ENCODE assay signal across 9 mouse cellular contexts in genomic region chr7:137322926-137323325, GRCm38 (mm10). TPM values are rescaled to one million over a fixed set of nuclear protein-coding genes. Genes with fewer than 3 reads are reported as not detected.
DNase-seq lines count a peak whose midpoint lies in the region; ATAC-seq and TF ChIP-seq lines count a peak whose summit lies in the region.
"Had no signal": no experiment of that assay in that cellular context is flagged by ENCODE, and none has a peak within 500 bp of the region (broad histone marks: within the 10 kb centered on the region; RNA-seq: fewer than 3 reads in every experiment).

No protein-coding gene starts in this region.

- H3K4me3 ChIP-seq in heart, embryonic 16.5 days (ENCODE audit: low read length): peak overlapping the region; percentile 51
- no peak overlapping the region for H3K4me3 ChIP-seq in heart, adult 2 months
- peak overlapping the region; percentile 44 for H3K4me3 ChIP-seq in embryonic facial prominence, embryonic 11.5 days (ENCODE audit: low read depth, low read length)
- peak overlapping the region; percentile 57 for H3K4me3 ChIP-seq in hindbrain, embryonic 15.5 days
- peak overlapping the region; percentile 46 for H3K4me3 ChIP-seq in midbrain, embryonic 14.5 days (replicated peaks; ENCODE audit: low read depth, low read length)

- H3K79me2 ChIP-seq in heart, adult 2 months (replicated peaks; ENCODE audit: control insufficient read depth, insufficient read depth, low read length): no peaks in the 10 kb centered on the region

- no peak for TF ChIP-seq CTCF in heart, adult 2 months (IDR thresholded peaks at IDR 0.05)

- intact Hi-C loops in heart, adult 2 months (cut with DNase I): loop anchor here (5.0 to 10.0 kb wide), 2 partner anchors 142 to 1171 kb away; no protein-coding TSS in a partner anchor

- no peak for TF ChIP-seq EP300 in heart, adult 2 months (IDR thresholded peaks at IDR 0.05; ENCODE audit: insufficient read depth, low read depth, low read length)

- ATAC-seq in heart, embryonic 16.5 days (replicated peaks; ENCODE audit: extremely low read depth, insufficient read depth, low FRiP score): no peak
- no peak for ATAC-seq in embryonic facial prominence, embryonic 11.5 days (replicated peaks; ENCODE audit: insufficient number of reproducible peaks, low FRiP score, low TSS enrichment, low read depth)
- no peak for ATAC-seq in hindbrain, embryonic 15.5 days (ENCODE audit: low FRiP score, low read depth)
- ATAC-seq in midbrain, embryonic 14.5 days (ENCODE audit: low FRiP score, low TSS enrichment): no peak

- H3K4me1 ChIP-seq in heart, embryonic 16.5 days (ENCODE audit: control insufficient read depth, insufficient read depth, low read length): peaks cover 15% of the 10 kb centered on the region
- H3K4me1 ChIP-seq in heart, adult 2 months (ENCODE audit: control insufficient read depth, insufficient read depth, low read length): no peaks in the 10 kb centered on the region
- H3K4me1 ChIP-seq in embryonic facial prominence, embryonic 11.5 days (ENCODE audit: control insufficient read depth, insufficient read depth, low read length): peaks cover 10% of the 10 kb centered on the region
- H3K4me1 ChIP-seq in hindbrain, embryonic 15.5 days (replicated peaks): peaks cover 35% of the 10 kb centered on the region
- H3K4me1 ChIP-seq in midbrain, embryonic 14.5 days (ENCODE audit: control insufficient read depth, insufficient read depth, low read length): peaks cover 19% of the 10 kb centered on the region; the same call in 1 of the 2 replicates

- no peak overlapping the region for H3K27ac ChIP-seq in heart, embryonic 16.5 days (ENCODE audit: low read length)
- H3K27ac ChIP-seq in heart, adult 2 months: no peak overlapping the region
- H3K27ac ChIP-seq in embryonic facial prominence, embryonic 11.5 days (replicated peaks; ENCODE audit: low read depth, low read length): no peak overlapping the region
- H3K27ac ChIP-seq in hindbrain, embryonic 15.5 days (replicated peaks): peak overlapping the region; percentile 72; the same call in 1 of the 2 replicates
- peak overlapping the region; percentile 72 for H3K27ac ChIP-seq in midbrain, embryonic 14.5 days (replicated peaks; ENCODE audit: low read depth, low read length)

- peak overlapping the region; percentile 73 for H3K4me2 ChIP-seq in heart, embryonic 16.5 days (ENCODE audit: low read depth, low read length)
- peak overlapping the region; percentile 85 for H3K4me2 ChIP-seq in embryonic facial prominence, embryonic 11.5 days (ENCODE audit: low read depth, low read length)
- H3K4me2 ChIP-seq in hindbrain, embryonic 15.5 days: peak overlapping the region; percentile 78
- H3K4me2 ChIP-seq in midbrain, embryonic 14.5 days (ENCODE audit: low read length): peak overlapping the region; percentile 84

- H3K9ac ChIP-seq in heart, embryonic 16.5 days (ENCODE audit: low read length): peak overlapping the region; percentile 59; the same call in 1 of the 2 replicates
- no peak overlapping the region; the same call in 1 of the 2 replicates for H3K9ac ChIP-seq in heart, adult 2 months (ENCODE audit: low read depth, low read length)
- peak overlapping the region; percentile 60 for H3K9ac ChIP-seq in embryonic facial prominence, embryonic 11.5 days (replicated peaks; ENCODE audit: low read length)
- H3K9ac ChIP-seq in hindbrain, embryonic 15.5 days: peak overlapping the region; percentile 33
- H3K9ac ChIP-seq in midbrain, embryonic 14.5 days (replicated peaks; ENCODE audit: low read length): peak overlapping the region; percentile 51

- DNase-seq in heart, adult 2 months: no peak
- no peak for DNase-seq in embryonic facial prominence, embryonic 11.5 days (ENCODE audit: low spot score)
- no peak for DNase-seq in midbrain, embryonic 14.5 days
- DNase-seq in thymus, postnatal 36 days: no peak
- no peak for DNase-seq in MN1 (ENCODE audit: low spot score)
- DNase-seq in cerebellum, adult 8-10 months: no peak
- DNase-seq: thymus, postnatal 14 days had no signal

- no peaks in the 10 kb centered on the region for H3K36me3 ChIP-seq in heart, embryonic 16.5 days (ENCODE audit: control insufficient read depth, insufficient read depth)
- no peaks in the 10 kb centered on the region for H3K36me3 ChIP-seq in heart, adult 2 months (ENCODE audit: control insufficient read depth, insufficient read depth, low read length)
- H3K36me3 ChIP-seq in embryonic facial prominence, embryonic 11.5 days (replicated peaks; ENCODE audit: control insufficient read depth, insufficient read depth, low read depth, low read length): no peaks in the 10 kb centered on the region
- no peaks in the 10 kb centered on the region for H3K36me3 ChIP-seq in hindbrain, embryonic 15.5 days
- no peaks in the 10 kb centered on the region for H3K36me3 ChIP-seq in midbrain, embryonic 14.5 days (ENCODE audit: control insufficient read depth, insufficient read depth, low read length)

- peaks cover 6% of the 10 kb centered on the region for H3K9me3 ChIP-seq in heart, embryonic 16.5 days (replicated peaks; ENCODE audit: control insufficient read depth, low read length)
- no peaks in the 10 kb centered on the region for H3K9me3 ChIP-seq in embryonic facial prominence, embryonic 11.5 days (replicated peaks; ENCODE audit: control insufficient read depth, low read length)
- no peaks in the 10 kb centered on the region for H3K9me3 ChIP-seq in hindbrain, embryonic 15.5 days
- H3K9me3 ChIP-seq in midbrain, embryonic 14.5 days (ENCODE audit: control insufficient read depth, low read length): no peaks in the 10 kb centered on the region

- TF ChIP-seq POLR2A in heart, adult 2 months (IDR thresholded peaks at IDR 0.05; ENCODE audit: insufficient read depth, low read depth, low read length): no peak

- WGBS in heart, embryonic 16.5 days: under 1% methylated on average over 20 of the region's 21 CpGs
- WGBS in heart, adult 2 months: 5% methylated on average over 21 of the region's 21 CpGs
- 1% methylated on average over 21 of the region's 21 CpGs for WGBS in embryonic facial prominence, embryonic 11.5 days
- whole genome bisulfite sequencing in hindbrain, embryonic 15.5 days: 2% methylated on average over 14 of the region's 21 CpGs
- under 1% methylated on average over 19 of the region's 21 CpGs for WGBS in midbrain, embryonic 14.5 days

- peaks cover 87% of the 10 kb centered on the region for H3K27me3 ChIP-seq in heart, embryonic 16.5 days (ENCODE audit: control insufficient read depth, insufficient read depth, low read length)
- H3K27me3 ChIP-seq in heart, adult 2 months (ENCODE audit: control insufficient read depth, insufficient read depth, low read length): peaks cover 13% of the 10 kb centered on the region
- H3K27me3 ChIP-seq in embryonic facial prominence, embryonic 11.5 days (ENCODE audit: control insufficient read depth, insufficient read depth, low read length): peaks cover 59% of the 10 kb centered on the region
- H3K27me3 ChIP-seq in hindbrain, embryonic 15.5 days: peaks cover 33% of the 10 kb centered on the region
- H3K27me3 ChIP-seq in midbrain, embryonic 14.5 days (ENCODE audit: control insufficient read depth, insufficient read depth, low read length): peaks cover 57% of the 10 kb centered on the region

RNA-seq across cellular contexts. Expression of gene Ebf3, which starts 8.7 kb away (rescaled TPM):
- 0.56 and 1.1 TPM in 2 replicates for polyA plus RNA-seq in heart, embryonic 16.5 days (2015; fragmentation: Nextera tagmentation; extraction: Ambion mirVana)
- 1 to 10 TPM; 6.1 to 7.5 TPM for total RNA-seq in heart, adult 2 months (2021)
- 5.0 and 6.0 TPM in 2 replicates for polyA plus RNA-seq in heart, adult 2 months (2012; rRNA removed)
- 7.2 and 7.9 TPM in 2 replicates for polyA plus RNA-seq in embryonic facial prominence, embryonic 11.5 days (2014; fragmentation: Nextera tagmentation; extraction: Ambion mirVana)
- 18.0 and 18.5 TPM in 2 replicates for polyA plus RNA-seq in hindbrain, embryonic 15.5 days (2015; fragmentation: Nextera tagmentation; extraction: Ambion mirVana)
- polyA plus RNA-seq in midbrain, embryonic 14.5 days (2014; fragmentation: Nextera tagmentation; extraction: Ambion mirVana): 34.0 and 43.4 TPM in 2 replicates

Comparison
In these comparisons a context has a peak if more than half of its experiments do, and no peak if none do; other contexts are left out.
1. H3K27ac ChIP-seq: peak in hindbrain, embryonic 15.5 days (single experiment) and midbrain, embryonic 14.5 days (single experiment); none in heart, embryonic 16.5 days (single experiment), heart, adult 2 months (single experiment) and embryonic facial prominence, embryonic 11.5 days (single experiment).
2. Peak in every context shown above with its lines, with median percentiles within 50 percentile points of each other: H3K4me2 ChIP-seq.